Mouse (Mus musculus) forebrain, embryonic 16.5 days (tissue): ENCODE results near the gene Ddx49. TPM values are rescaled to one million over a fixed set of nuclear protein-coding genes. Genes with fewer than 3 reads are reported as not detected.

Experiments
- ATAC-seq: fragments of 200-750 bp; cut with Nextera tagmentation; 2 replicates; pipeline ENCODE4 v1.8.0; 2017; ENCODE audit warnings: mild to moderate bottlenecking, moderate library complexity
- H3K27ac ChIP-seq: fragments of 300-500 bp; sonication (generic); 2 replicates; pipeline ENCODE4 v1.5.1; 2014; ENCODE audit warnings: low read length, control low read depth
- H3K27me3 ChIP-seq: fragments of 300-500 bp; sonication (generic); replicated peaks from 2 replicates; pipeline ENCODE4 v1.6.1; 2014; ENCODE audit warnings: low read length; ENCODE audit not compliant: control insufficient read depth, insufficient read depth
- H3K36me3 ChIP-seq: fragments of 300-500 bp; sonication (generic); 2 replicates; pipeline ENCODE4 v1.6.1; 2014; ENCODE audit not compliant: control insufficient read depth, insufficient read depth
- H3K4me1 ChIP-seq: fragments of 300-500 bp; sonication (generic); replicated peaks from 2 replicates; pipeline ENCODE4 v1.6.1; 2014; ENCODE audit warnings: low read length; ENCODE audit not compliant: control insufficient read depth, insufficient read depth
- H3K4me2 ChIP-seq: fragments of 300-500 bp; sonication (generic); 2 replicates; pipeline ENCODE4 v1.6.1; 2014; ENCODE audit warnings: mild to moderate bottlenecking, low read length, control low read depth
- H3K4me3 ChIP-seq: fragments of 300-500 bp; sonication (generic); replicated peaks from 2 replicates; pipeline ENCODE4 v1.5.1; 2014; ENCODE audit warnings: mild to moderate bottlenecking, low read length, control low read depth
- H3K9ac ChIP-seq: fragments of 300-500 bp; sonication (generic); replicated peaks from 2 replicates; pipeline ENCODE4 v1.6.1; 2014; ENCODE audit warnings: low read depth, low read length, control low read depth
- H3K9me3 ChIP-seq: fragments of 300-500 bp; sonication (generic); 2 replicates; pipeline ENCODE4 v1.6.1; 2016; ENCODE audit warnings: low read length; ENCODE audit not compliant: control insufficient read depth
- WGBS: fragments of 180-500 bp; shearing (Covaris S2); extraction: QIAGEN DNeasy Blood & Tissue Kit; methylation state at CpG from one replicate; pipeline ENCODE4 v1.1.7; 2014; 5-methylcytosine and 5-hydroxymethylcytosine counted together
- polyA plus RNA-seq: library from polyadenylated mRNA; unstranded; fragments of >200 nt; fragmentation: Nextera tagmentation; extraction: Ambion mirVana; gene quantifications from 2 replicates; pipeline ENCODE4 v1.2.1, GENCODE M21; 2015

Gene Ddx49
- polyA plus RNA-seq, 1 experiment from 2014 or later = 53.7 TPM

- no peak overlapping the region for H3K27ac ChIP-seq
- no peak overlapping the region for H3K4me3 ChIP-seq
- no peaks in the 10 kb centered on the region for H3K4me1 ChIP-seq
- WGBS = 91% methylated on average over 3 of the region's 3 CpGs
- H3K4me2 ChIP-seq = no peak overlapping the region
- no peaks in the 10 kb centered on the region for H3K9me3 ChIP-seq
- ATAC-seq = no peak
- H3K36me3 ChIP-seq = no peaks in the 10 kb centered on the region
- H3K9ac ChIP-seq = no peak overlapping the region
- no peaks in the 10 kb centered on the region for H3K27me3 ChIP-seq
Observed at GRCm38 (mm10) chr8:70276476-70276875, 25.8 kb downstream of the Ddx49 start.

- Histone ChIP-seq H3K27me3 (no peaks in the 10 kb centered on the region), H3K4me1 (no peaks in the 10 kb centered on the region), H3K27ac (no peak overlapping the region), H3K9me3 (no peaks in the 10 kb centered on the region), H3K9ac (no peak overlapping the region), H3K4me3 (no peak overlapping the region), H3K4me2 (no peak overlapping the region), H3K36me3 (no peaks in the 10 kb centered on the region)
- ATAC-seq = no peak
Observed at GRCm38 (mm10) chr8:70274350-70274749, 27.9 kb downstream of the Ddx49 start.

- ATAC-seq = no peak
- Histone ChIP-seq H3K27ac (no peak overlapping the region), H3K36me3 (no peaks in the 10 kb centered on the region), H3K4me1 (no peaks in the 10 kb centered on the region), H3K4me3 (no peak overlapping the region), H3K27me3 (no peaks in the 10 kb centered on the region), H3K9ac (no peak overlapping the region), H3K4me2 (no peak overlapping the region), H3K9me3 (no peaks in the 10 kb centered on the region)
- 72% methylated on average over 3 of the region's 3 CpGs for WGBS
Observed at GRCm38 (mm10) chr8:70272949-70273348, 29.3 kb downstream of the Ddx49 start.

GRCm38 (mm10) chr8:70268799-70269565, 33.3 kb downstream of the Ddx49 start:
- H3K4me2 ChIP-seq = no peak overlapping the region
- no peak overlapping the region for H3K4me3 ChIP-seq
- H3K4me1 ChIP-seq = no peaks in the 10 kb centered on the region
- H3K27me3 ChIP-seq = no peaks in the 10 kb centered on the region
- peaks cover 7% of the 10 kb centered on the region; the same call in 1 of the 2 replicates for H3K36me3 ChIP-seq
- 60% methylated on average over 11 of the region's 11 CpGs for WGBS
- H3K9me3 ChIP-seq = no peaks in the 10 kb centered on the region
- no peak overlapping the region for H3K27ac ChIP-seq
- no peak overlapping the region for H3K9ac ChIP-seq
- ATAC-seq = peak; percentile 22; the same call in 1 of the 2 replicates

- Histone ChIP-seq H3K4me2 (no peak overlapping the region), H3K9me3 (no peaks in the 10 kb centered on the region), H3K36me3 (peaks cover 14% of the 10 kb centered on the region), H3K4me1 (no peaks in the 10 kb centered on the region), H3K4me3 (no peak overlapping the region), H3K27ac (no peak overlapping the region), H3K9ac (no peak overlapping the region), H3K27me3 (no peaks in the 10 kb centered on the region)
- ATAC-seq = 0 out of 2 replicates have a peak, but pooled peaks have one; percentile 7
- 20% methylated on average over 5 of the region's 5 CpGs for WGBS
Observed at GRCm38 (mm10) chr8:70268311-70268710, 34.0 kb downstream of the Ddx49 start.

GRCm38 (mm10) chr8:70267674-70268073, 34.6 kb downstream of the Ddx49 start:
- no peak for ATAC-seq
- H3K36me3 ChIP-seq = peaks cover 20% of the 10 kb centered on the region
- no peak overlapping the region for H3K4me3 ChIP-seq
- no peak overlapping the region for H3K9ac ChIP-seq
- 86% methylated on average over 3 of the region's 3 CpGs for WGBS
- no peaks in the 10 kb centered on the region for H3K9me3 ChIP-seq
- no peaks in the 10 kb centered on the region for H3K27me3 ChIP-seq
- H3K27ac ChIP-seq = no peak overlapping the region
- no peaks in the 10 kb centered on the region for H3K4me1 ChIP-seq
- H3K4me2 ChIP-seq = no peak overlapping the region

- Histone ChIP-seq H3K4me3 (no peak overlapping the region), H3K9me3 (no peaks in the 10 kb centered on the region), H3K4me2 (no peak overlapping the region), H3K4me1 (no peaks in the 10 kb centered on the region), H3K36me3 (peaks cover 69% of the 10 kb centered on the region), H3K9ac (no peak overlapping the region), H3K27me3 (no peaks in the 10 kb centered on the region), H3K27ac (no peak overlapping the region)
- ATAC-seq = no peak
- 93% methylated on average over 2 of the region's 2 CpGs for WGBS
Observed at GRCm38 (mm10) chr8:70259043-70259442, 43.2 kb downstream of the Ddx49 start.

- Histone ChIP-seq H3K9me3 (no peaks in the 10 kb centered on the region), H3K36me3 (peaks cover 67% of the 10 kb centered on the region), H3K9ac (no peak overlapping the region), H3K4me1 (no peaks in the 10 kb centered on the region), H3K27ac (no peak overlapping the region), H3K27me3 (no peaks in the 10 kb centered on the region), H3K4me2 (no peak overlapping the region), H3K4me3 (no peak overlapping the region)
- whole genome bisulfite sequencing = 96% methylated on average over 5 of the region's 5 CpGs
- no peak for ATAC-seq
Observed at GRCm38 (mm10) chr8:70258600-70258999, 43.7 kb downstream of the Ddx49 start.

- no peaks in the 10 kb centered on the region for H3K9me3 ChIP-seq
- H3K27ac ChIP-seq = no peak overlapping the region
- no peak overlapping the region for H3K9ac ChIP-seq
- no peak for ATAC-seq
- H3K4me2 ChIP-seq = no peak overlapping the region
- H3K27me3 ChIP-seq = no peaks in the 10 kb centered on the region
- H3K4me1 ChIP-seq = no peaks in the 10 kb centered on the region
- H3K36me3 ChIP-seq = peaks cover 66% of the 10 kb centered on the region
- whole genome bisulfite sequencing = 85% methylated on average over 3 of the region's 3 CpGs
- H3K4me3 ChIP-seq = no peak overlapping the region
Observed at GRCm38 (mm10) chr8:70257456-70257855, 44.8 kb downstream of the Ddx49 start.
